Mouse (Mus musculus) hindbrain, embryonic 16.5 days (tissue): ENCODE measurements around the gene Gzma. TPM values are rescaled to one million over a fixed set of nuclear protein-coding genes. Genes with fewer than 3 reads are reported as not detected.

Experiments
- ATAC-seq: fragments of 200-750 bp; cut with Nextera tagmentation; 2 replicates; pipeline ENCODE4 v1.8.0; 2017; ENCODE audit warnings: moderate TSS enrichment, moderate library complexity
- H3K27ac ChIP-seq: fragments of 300-500 bp; sonication (generic); 2 replicates; pipeline ENCODE4 v1.5.1; 2014; ENCODE audit warnings: low read depth, mild to moderate bottlenecking, control low read depth, low read length, moderate library complexity
- H3K27me3 ChIP-seq: fragments of 300-500 bp; sonication (generic); replicated peaks from 2 replicates; pipeline ENCODE4 v1.6.1; 2014; ENCODE audit warnings: low read length; ENCODE audit not compliant: control insufficient read depth, insufficient read depth
- H3K36me3 ChIP-seq: fragments of 300-500 bp; sonication (generic); 2 replicates; pipeline ENCODE4 v1.6.1; 2014; ENCODE audit warnings: mild to moderate bottlenecking, low read length, moderate library complexity, mixed read lengths; ENCODE audit not compliant: control insufficient read depth, insufficient read depth
- H3K4me1 ChIP-seq: fragments of 300-500 bp; sonication (generic); 2 replicates; pipeline ENCODE4 v1.6.1; 2014; ENCODE audit warnings: low read depth, low read length; ENCODE audit not compliant: control insufficient read depth, insufficient read depth
- H3K4me2 ChIP-seq: fragments of 300-500 bp; sonication (generic); 2 replicates; pipeline ENCODE4 v1.6.1; 2014; ENCODE audit warnings: mild to moderate bottlenecking, low read length, control low read depth, moderate library complexity
- H3K4me3 ChIP-seq: fragments of 300-500 bp; sonication (generic); 2 replicates; pipeline ENCODE4 v1.5.1; 2014; ENCODE audit warnings: mild to moderate bottlenecking, low read length, control low read depth, moderate library complexity
- H3K9ac ChIP-seq: fragments of 300-500 bp; sonication (generic); 2 replicates; pipeline ENCODE4 v1.6.1; 2014; ENCODE audit warnings: low read depth, mild to moderate bottlenecking, control low read depth, low read length, moderate library complexity
- H3K9me3 ChIP-seq: fragments of 300-500 bp; sonication (generic); 2 replicates; pipeline ENCODE4 v1.6.1; 2014; ENCODE audit warnings: mild to moderate bottlenecking, low read length, moderate library complexity; ENCODE audit not compliant: control insufficient read depth
- WGBS: fragments of 180-500 bp; shearing (Covaris S2); extraction: QIAGEN DNeasy Blood & Tissue Kit; methylation state at CpG from one replicate; pipeline ENCODE4 v1.1.7; 2014; 5-methylcytosine and 5-hydroxymethylcytosine counted together
- polyA plus RNA-seq: library from polyadenylated mRNA; unstranded; fragments of >200 nt; fragmentation: Nextera tagmentation; extraction: Ambion mirVana; gene quantifications from 2 replicates; pipeline ENCODE4 v1.2.1, GENCODE M21; 2015

Gzma gene
- polyA plus RNA-seq, 1 experiment from 2014 or later, result 0.18 TPM

DNA sequence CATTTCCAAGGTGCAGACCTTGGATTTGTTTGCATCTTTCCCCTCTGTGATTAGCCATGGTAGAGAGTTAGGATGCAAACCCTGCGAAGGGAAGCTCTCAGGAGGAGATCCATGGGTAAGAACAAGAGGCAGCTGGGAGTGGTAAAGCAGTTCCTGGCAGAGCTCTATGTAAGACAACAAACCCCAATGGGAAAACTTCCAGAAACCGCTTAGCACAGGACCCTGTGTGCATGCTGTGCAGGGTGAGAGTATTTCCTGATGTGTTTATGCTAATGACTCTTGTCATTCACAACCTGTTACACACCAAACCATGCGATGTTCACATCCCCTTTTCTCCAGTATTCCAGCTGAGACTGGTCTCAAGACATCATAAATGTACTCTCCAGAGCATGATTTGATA lies 3.8 kb downstream of the Gzma start:
- Histone ChIP-seq H3K4me2 (no peak overlapping the region), H3K9me3 (no peaks in the 10 kb centered on the region), H3K9ac (no peak overlapping the region), H3K36me3 (no peaks in the 10 kb centered on the region), H3K27me3 (no peaks in the 10 kb centered on the region), H3K4me3 (no peak overlapping the region), H3K4me1 (peaks cover 2% of the 10 kb centered on the region; the same call in 1 of the 2 replicates), H3K27ac (no peak overlapping the region)
- 52% methylated on average over 3 of the region's 3 CpGs for WGBS
- 0 out of 2 replicates have a peak, but pooled peaks have one; percentile 37 for ATAC-seq

DNA sequence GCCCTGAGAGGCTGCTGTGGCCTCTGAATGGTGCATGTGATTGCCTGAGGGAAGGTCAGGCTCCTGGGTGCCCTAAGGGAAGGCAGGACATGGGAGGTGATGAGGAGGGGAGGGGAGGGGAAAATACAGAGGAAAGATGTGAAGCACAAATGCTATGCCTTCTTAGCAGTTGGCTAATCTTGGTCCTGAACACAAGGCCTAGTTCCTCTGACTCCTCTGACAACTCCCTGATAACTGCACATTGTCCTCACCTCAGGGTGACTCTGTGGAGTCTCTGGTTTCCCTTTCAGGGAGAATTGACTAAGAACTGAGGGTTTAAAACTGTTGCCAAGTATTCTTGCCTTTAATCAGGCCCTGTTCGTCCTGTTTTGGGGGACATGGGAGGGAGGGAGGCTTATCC lies 6.2 kb downstream of the Gzma start:
- ATAC-seq, result no peak
- Histone ChIP-seq H3K4me1 (peaks cover 2% of the 10 kb centered on the region; the same call in 1 of the 2 replicates), H3K4me2 (no peak overlapping the region), H3K4me3 (no peak overlapping the region), H3K27me3 (no peaks in the 10 kb centered on the region), H3K36me3 (no peaks in the 10 kb centered on the region), H3K9ac (no peak overlapping the region), H3K9me3 (no peaks in the 10 kb centered on the region), H3K27ac (no peak overlapping the region)
- WGBS, result 62% methylated on average over 1 of the region's 1 CpGs

DNA sequence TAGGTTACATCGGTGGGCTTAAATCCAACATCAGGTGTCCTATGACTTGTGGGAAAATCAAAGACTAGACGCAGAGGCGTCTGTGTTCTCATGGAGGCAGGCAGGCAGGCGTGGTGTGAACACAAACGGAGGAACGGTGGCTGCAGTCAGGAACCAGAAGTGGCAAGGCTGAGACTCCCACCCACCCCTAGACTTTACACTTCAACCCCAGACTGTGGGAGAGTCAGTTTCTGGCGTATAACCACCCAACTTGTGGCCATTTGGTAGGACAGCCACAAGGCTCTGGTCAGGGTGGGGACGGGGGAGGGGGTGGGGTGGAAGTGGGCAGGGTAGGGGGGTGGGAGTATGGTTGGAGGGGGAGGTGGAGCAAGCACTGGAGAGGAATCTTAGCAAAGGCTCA lies 10.3 kb downstream of the Gzma start:
- Histone ChIP-seq H3K9me3 (no peaks in the 10 kb centered on the region), H3K4me1 (no peaks in the 10 kb centered on the region), H3K27ac (no peak overlapping the region), H3K4me3 (no peak overlapping the region), H3K36me3 (no peaks in the 10 kb centered on the region), H3K9ac (no peak overlapping the region), H3K27me3 (no peaks in the 10 kb centered on the region), H3K4me2 (no peak overlapping the region)
- ATAC-seq, result no peak
- 87% methylated on average over 8 of the region's 8 CpGs for WGBS

DNA sequence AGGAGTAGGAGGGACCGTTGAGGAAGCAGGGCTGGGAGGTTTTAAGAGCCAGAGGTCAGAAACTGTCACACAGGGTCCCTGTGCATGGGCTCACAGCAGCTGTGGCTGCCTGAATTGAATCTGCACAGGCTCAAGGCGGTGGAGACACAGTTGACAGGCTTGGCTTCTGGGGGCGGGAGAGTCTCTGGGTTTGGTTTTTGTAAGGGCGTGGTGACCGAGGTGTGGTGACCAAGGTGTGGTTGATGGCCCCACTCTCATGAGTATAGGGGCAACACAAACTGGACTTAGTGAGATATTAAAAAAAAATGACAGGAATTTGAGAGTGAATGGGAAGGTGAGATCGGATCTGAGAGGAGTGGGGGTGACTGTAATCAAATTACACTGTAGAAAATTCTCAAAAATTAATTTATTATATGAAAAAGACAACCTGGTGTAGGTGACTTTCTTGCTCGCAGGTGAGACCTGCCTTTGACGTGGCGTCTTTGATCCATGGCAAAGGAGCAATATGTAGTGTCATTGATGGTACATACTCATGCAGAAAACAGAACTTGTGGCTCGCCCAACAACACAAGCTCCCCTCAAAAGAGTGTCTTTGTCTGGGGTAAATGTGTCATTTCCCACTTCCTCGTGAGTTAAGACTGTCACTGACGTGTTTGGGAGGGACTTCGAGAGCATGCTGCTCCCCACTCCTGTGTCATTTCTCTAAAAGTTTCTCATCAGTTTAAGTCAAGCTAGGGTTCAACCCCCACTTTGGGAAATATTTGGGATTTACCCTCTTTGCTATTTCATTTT lies 13.4 kb downstream of the Gzma start:
- 85% methylated on average over 13 of the region's 13 CpGs for WGBS
- H3K27ac ChIP-seq, result no peak overlapping the region
- H3K9ac ChIP-seq, result no peak overlapping the region
- no peaks in the 10 kb centered on the region for H3K36me3 ChIP-seq
- no peak overlapping the region for H3K4me2 ChIP-seq
- no peaks in the 10 kb centered on the region for H3K27me3 ChIP-seq
- H3K4me1 ChIP-seq, result no peaks in the 10 kb centered on the region
- no peak overlapping the region for H3K4me3 ChIP-seq
- no peak for ATAC-seq
- H3K9me3 ChIP-seq, result no peaks in the 10 kb centered on the region

DNA sequence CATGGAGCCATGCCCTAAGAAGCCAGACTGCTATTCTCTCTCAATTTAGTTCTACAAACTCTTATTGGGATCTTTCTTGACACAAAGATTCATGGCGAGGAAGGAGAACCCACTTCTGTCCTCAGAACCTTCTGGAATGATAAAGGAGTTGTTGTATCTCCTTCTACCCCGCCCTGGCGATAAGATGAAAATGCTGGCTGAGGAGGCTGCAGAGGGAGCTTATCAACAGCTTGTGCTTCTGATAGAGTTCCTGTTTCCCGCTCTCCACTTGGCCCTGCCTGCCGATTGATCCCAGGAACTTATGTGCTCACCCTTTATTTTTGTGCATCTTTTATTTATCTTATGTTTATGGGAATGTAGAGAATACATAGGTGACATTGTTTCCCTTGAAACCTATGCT lies 16.0 kb downstream of the Gzma start:
- ATAC-seq, result no peak
- 89% methylated on average over 5 of the region's 5 CpGs for WGBS

DNA sequence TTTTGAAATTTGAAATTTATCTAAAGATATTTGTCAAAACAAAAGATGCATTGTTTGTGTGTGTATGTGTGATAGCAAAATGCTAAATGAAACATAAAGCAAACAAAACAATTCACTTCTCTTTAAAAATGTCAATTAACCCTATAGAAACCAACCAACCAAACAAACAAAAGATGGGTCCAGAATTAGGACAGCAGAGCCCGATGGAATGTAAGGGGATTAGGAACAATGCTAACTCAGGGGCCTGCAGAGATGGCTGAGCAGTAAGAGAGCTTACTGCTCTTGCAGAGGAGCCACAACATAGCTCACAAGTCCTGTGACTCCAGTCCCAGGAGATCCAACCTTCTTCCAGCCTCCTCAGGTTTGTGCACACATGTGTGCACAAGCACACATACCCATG lies 18.7 kb downstream of the Gzma start:
- Histone ChIP-seq H3K27ac (no peak overlapping the region), H3K9me3 (no peaks in the 10 kb centered on the region), H3K36me3 (no peaks in the 10 kb centered on the region), H3K9ac (no peak overlapping the region), H3K27me3 (no peaks in the 10 kb centered on the region), H3K4me1 (no peaks in the 10 kb centered on the region), H3K4me2 (no peak overlapping the region), H3K4me3 (no peak overlapping the region)
- no peak for ATAC-seq
- WGBS, result 47% methylated on average over 1 of the region's 1 CpGs

More for the DNA sequence above, 16.0 kb downstream of the Gzma start:
- H3K4me1 ChIP-seq, result no peaks in the 10 kb centered on the region
- no peak overlapping the region for H3K4me3 ChIP-seq
- H3K27me3 ChIP-seq, result no peaks in the 10 kb centered on the region
- no peak overlapping the region for H3K4me2 ChIP-seq
- no peak overlapping the region for H3K9ac ChIP-seq
- no peak overlapping the region for H3K27ac ChIP-seq
- H3K36me3 ChIP-seq, result no peaks in the 10 kb centered on the region
- no peaks in the 10 kb centered on the region for H3K9me3 ChIP-seq

DNA sequence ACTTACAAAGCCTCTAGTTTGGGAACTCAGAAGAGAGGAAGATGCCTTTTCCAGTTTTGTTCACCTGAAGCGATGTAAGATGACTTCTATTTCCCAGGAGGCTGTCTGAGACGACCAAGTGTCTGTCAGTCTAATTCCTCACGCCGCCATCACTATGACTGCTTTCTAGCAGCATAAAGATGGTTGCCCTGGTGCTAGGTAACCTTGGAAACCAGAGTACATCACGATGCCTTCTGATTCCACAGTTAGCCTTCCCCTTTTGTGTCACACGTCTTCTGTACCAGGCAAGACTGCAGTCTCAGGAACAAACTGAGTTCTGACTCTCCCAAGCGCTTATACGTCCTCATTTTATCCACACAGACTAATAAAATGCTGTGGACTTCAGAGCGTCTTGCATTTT lies 21.8 kb downstream of the Gzma start:
- Histone ChIP-seq H3K9me3 (no peaks in the 10 kb centered on the region), H3K4me1 (no peaks in the 10 kb centered on the region), H3K27ac (no peak overlapping the region), H3K4me3 (no peak overlapping the region), H3K36me3 (no peaks in the 10 kb centered on the region), H3K27me3 (no peaks in the 10 kb centered on the region), H3K4me2 (no peak overlapping the region), H3K9ac (no peak overlapping the region)
- no peak for ATAC-seq
- WGBS, result 49% methylated on average over 9 of the region's 9 CpGs

DNA sequence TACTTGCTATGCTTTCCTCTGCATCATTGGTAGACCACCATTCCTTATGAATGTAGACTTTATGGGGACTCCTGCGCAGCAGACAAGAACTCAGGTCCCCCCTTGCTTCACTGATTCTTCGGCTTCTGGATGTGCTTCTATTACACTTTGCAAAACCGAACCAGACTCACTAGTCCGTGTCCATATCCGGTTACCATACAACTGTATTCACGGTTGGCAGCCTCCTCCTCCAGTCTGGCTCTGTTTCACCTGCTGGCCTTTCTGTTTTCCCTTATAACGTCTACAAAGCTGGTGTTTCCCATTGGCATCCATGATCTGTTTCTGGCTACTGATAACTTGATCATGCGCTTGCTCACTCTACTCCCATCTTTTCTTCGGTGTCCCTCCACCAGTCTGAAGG lies 36.2 kb downstream of the Gzma start:
- no peaks in the 10 kb centered on the region for H3K9me3 ChIP-seq
- no peak for ATAC-seq
- no peak overlapping the region for H3K4me3 ChIP-seq
- no peak overlapping the region for H3K4me2 ChIP-seq
- H3K36me3 ChIP-seq, result no peaks in the 10 kb centered on the region
- no peak overlapping the region for H3K9ac ChIP-seq
- no peak overlapping the region for H3K27ac ChIP-seq
- H3K27me3 ChIP-seq, result no peaks in the 10 kb centered on the region
- H3K4me1 ChIP-seq, result no peaks in the 10 kb centered on the region
- WGBS, result 92% methylated on average over 9 of the region's 9 CpGs

DNA sequence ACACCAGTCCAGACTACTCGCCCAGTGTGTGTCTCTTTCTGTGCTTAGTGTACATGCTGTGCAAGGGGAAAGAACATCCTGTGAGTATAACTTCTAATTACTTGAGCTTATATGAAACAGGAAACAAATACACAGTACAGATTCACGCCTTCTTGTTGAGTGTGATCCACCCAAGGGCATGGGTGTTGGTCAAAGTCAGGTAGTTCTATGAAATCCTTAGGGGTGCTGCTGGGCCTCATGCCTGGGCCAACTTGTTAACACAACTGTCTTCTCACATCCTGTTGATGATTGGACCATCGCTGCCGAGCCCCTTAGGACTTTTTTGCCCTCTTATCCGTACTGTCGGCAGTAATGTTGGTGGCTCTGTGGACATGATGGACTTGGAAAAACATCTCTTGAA lies 39.0 kb downstream of the Gzma start:
- Histone ChIP-seq H3K9me3 (no peaks in the 10 kb centered on the region), H3K4me1 (no peaks in the 10 kb centered on the region), H3K27me3 (no peaks in the 10 kb centered on the region), H3K9ac (no peak overlapping the region), H3K4me3 (no peak overlapping the region), H3K4me2 (no peak overlapping the region), H3K27ac (no peak overlapping the region), H3K36me3 (no peaks in the 10 kb centered on the region)
- 87% methylated on average over 6 of the region's 6 CpGs for WGBS
- ATAC-seq, result no peak
